Mouse (Mus musculus): ENCODE measurements at regions not wholly inside any gene's neighbourhood (a gene's known extent, or its start where the extent isn't known, plus 50 kb on each side); places are given as distances from the start of the nearest gene placed in this dataset.

- no peak for TF ChIP-seq CTCF (IDR thresholded peaks at IDR 0.05; ENCODE audit: low read depth)
- Histone ChIP-seq H3K9me3 (ENCODE audit: low read depth, low read length) (no peaks in the 10 kb centered on the region), H3K4me1 (ENCODE audit: insufficient read depth) (no peaks in the 10 kb centered on the region), H3K9ac (no peak overlapping the region), H3K27me3 (ENCODE audit: insufficient read depth, low read length) (no peaks in the 10 kb centered on the region), H3K4me3 (ENCODE audit: low read depth, low read length) (no peak overlapping the region), H3K27ac (ENCODE audit: low read depth) (no peak overlapping the region), H3K4me2 (no peak overlapping the region), H3K36me3 (ENCODE audit: insufficient read depth) (no peaks in the 10 kb centered on the region)
- 76% methylated on average over 1 of the region's 1 CpGs for WGBS
- DNase-seq (peak; percentile 15), ATAC-seq (ENCODE audit: insufficient read depth) (no peak)
These were observed 80.0 kb upstream of the Acvr2a start for GRCm38 (mm10) chr2:48733936-48734335.

- H3K27me3 ChIP-seq (ENCODE audit: insufficient read depth, low read length): no peaks in the 10 kb centered on the region
- 48% methylated on average over 6 of the region's 6 CpGs for WGBS
- H3K27ac ChIP-seq (ENCODE audit: low read depth): no peak overlapping the region
- no peaks in the 10 kb centered on the region for H3K9me3 ChIP-seq (ENCODE audit: low read depth, low read length)
- no peak overlapping the region for H3K4me3 ChIP-seq (ENCODE audit: low read depth, low read length)
- H3K36me3 ChIP-seq (ENCODE audit: insufficient read depth): no peaks in the 10 kb centered on the region
- ATAC-seq (ENCODE audit: insufficient read depth): peak; percentile 38; the same call in 1 of the 2 replicates
- peak; percentile 79 for DNase-seq
- H3K4me1 ChIP-seq (ENCODE audit: insufficient read depth): no peaks in the 10 kb centered on the region
- no peak overlapping the region for H3K9ac ChIP-seq
- no peak overlapping the region for H3K4me2 ChIP-seq
- no peak for TF ChIP-seq CTCF (IDR thresholded peaks at IDR 0.05; ENCODE audit: low read depth)
These were observed 79.4 kb upstream of the Acvr2a start for GRCm38 (mm10) chr2:48734521-48734920.

GRCm38 (mm10) chr2:48736312-48736711 is 77.6 kb upstream of the Acvr2a start:
- H3K4me1 ChIP-seq (ENCODE audit: insufficient read depth): no peaks in the 10 kb centered on the region
- WGBS: 69% methylated on average over 2 of the region's 2 CpGs
- TF ChIP-seq CTCF (IDR thresholded peaks at IDR 0.05; ENCODE audit: low read depth): no peak

More at GRCm38 (mm10) chr2:48736312-48736711, 77.6 kb upstream of the Acvr2a start:
- Histone ChIP-seq H3K9ac (no peak overlapping the region), H3K36me3 (ENCODE audit: insufficient read depth) (no peaks in the 10 kb centered on the region), H3K4me2 (no peak overlapping the region), H3K27ac (ENCODE audit: low read depth) (no peak overlapping the region), H3K4me3 (ENCODE audit: low read depth, low read length) (no peak overlapping the region), H3K27me3 (ENCODE audit: insufficient read depth, low read length) (no peaks in the 10 kb centered on the region), H3K9me3 (ENCODE audit: low read depth, low read length) (no peaks in the 10 kb centered on the region)
- ATAC-seq (ENCODE audit: insufficient read depth) (no peak), DNase-seq (no peak)

All from lung, embryonic 14.5 days (tissue).